Mouse (Mus musculus) testis, adult 2 months (tissue): Measurements from ENCODE around the gene Ltbp1.

Experiments
- CTCF ChIP-seq: fragments of 200-500 bp; IDR thresholded peaks from 2 replicates; pipeline ENCODE4 v1.5.1; 2012; ENCODE audit warnings: low read depth, mild to moderate bottlenecking, inconsistent platforms, low read length, moderate library complexity; ENCODE audit not compliant: control insufficient read depth, insufficient read depth, insufficient replicate concordance
- POLR2A ChIP-seq: fragments of 200-500 bp; IDR thresholded peaks from 2 replicates; pipeline ENCODE4 v1.6.1; 2012; ENCODE audit warnings: low read depth, mild to moderate bottlenecking, inconsistent platforms, low read length, moderate library complexity; ENCODE audit not compliant: control insufficient read depth

- TF ChIP-seq CTCF (no peak), POLR2A (no peak)
These were observed 110.2 kb downstream of the Ltbp1 start for GRCm38 (mm10) chr17:75115594-75115993.
